Mouse (Mus musculus): ENCODE measurements around the gene Rnf215. TPM values are rescaled to one million over a fixed set of nuclear protein-coding genes. Genes with fewer than 3 reads are reported as not detected.
"Not testable (repeated sequence)": the region's sequence is repeated elsewhere in the genome, so short reads cannot be mapped to it uniquely, and the experiment has no call there.

The Rnf215 gene
- total and polyA plus RNA-seq, 2 experiments from 2014 or later, result 49.7 to 90.4 TPM

DNA sequence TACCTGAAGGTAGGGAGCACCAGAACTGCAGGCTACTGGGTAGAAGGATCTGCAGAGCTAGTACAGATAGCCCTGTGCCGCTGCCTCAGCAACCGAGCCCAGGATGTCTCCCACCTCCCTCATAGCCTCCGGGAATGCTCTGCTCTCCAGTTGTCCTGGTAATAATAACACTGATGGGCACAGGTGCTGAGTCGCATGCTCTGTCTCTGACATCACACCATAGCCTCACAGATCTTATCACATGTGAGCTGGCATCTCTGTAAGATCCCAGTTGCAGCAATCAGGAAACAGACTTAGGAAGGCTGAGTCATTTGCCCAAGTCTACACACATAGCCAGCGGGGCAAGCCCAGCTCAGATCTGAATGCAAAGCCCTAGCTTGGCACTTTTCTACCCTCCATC, 33.2 kb upstream of the Rnf215 start:
- no peak for TF ChIP-seq CTCF (IDR thresholded peaks at IDR 0.05; ENCODE audit: low read depth)
- Histone ChIP-seq H3K9ac (replicated peaks; ENCODE audit: low read length) (no peak overlapping the region), H3K4me1 (ENCODE audit: insufficient read depth, low read length) (peaks cover 6% of the 10 kb centered on the region; the same call in 1 of the 2 replicates), H3K27ac (no peak overlapping the region), H3K9me3 (ENCODE audit: low read length) (no peaks in the 10 kb centered on the region), H3K36me3 (ENCODE audit: insufficient read depth, low read length) (no peaks in the 10 kb centered on the region; the same call in 1 of the 2 replicates), H3K4me2 (ENCODE audit: low read depth, low read length) (no peak overlapping the region), H3K27me3 (ENCODE audit: insufficient read depth, low read length) (no peaks in the 10 kb centered on the region), H3K4me3 (ENCODE audit: low read length) (no peak overlapping the region)
- ATAC-seq (no peak), DNase-seq (ENCODE audit: low spot score) (no peak)
- WGBS, result 83% methylated on average over 5 of the region's 5 CpGs

DNA sequence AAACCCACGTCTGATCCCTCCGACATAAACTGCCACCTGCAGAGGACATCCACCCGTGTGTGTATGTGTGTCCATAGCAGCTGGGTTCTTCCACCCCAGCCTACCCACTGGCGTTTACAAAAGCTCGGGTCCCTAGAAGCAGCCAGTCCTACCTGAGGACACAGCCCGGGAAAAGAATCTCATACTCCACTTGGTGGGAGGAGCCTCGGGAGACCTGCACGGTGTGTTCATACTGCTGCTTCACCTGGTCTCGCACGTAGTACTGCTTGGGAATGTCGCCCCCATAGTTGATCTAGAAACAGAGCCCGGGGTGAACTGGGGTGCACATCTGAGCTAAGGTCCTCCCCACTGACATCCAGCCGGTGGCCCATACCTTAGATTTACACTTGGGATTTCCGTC, 31.5 kb upstream of the Rnf215 start:
- no peak for TF ChIP-seq CTCF (IDR thresholded peaks at IDR 0.05; ENCODE audit: low read depth)
- ATAC-seq, result no peak
- WGBS, result 85% methylated on average over 14 of the region's 14 CpGs
- no peak for DNase-seq (ENCODE audit: low spot score)
- H3K27ac ChIP-seq, result no peak overlapping the region
- H3K36me3 ChIP-seq (ENCODE audit: insufficient read depth, low read length), result peaks cover 5% of the 10 kb centered on the region; the same call in 1 of the 2 replicates
- H3K9ac ChIP-seq (replicated peaks; ENCODE audit: low read length), result no peak overlapping the region
- H3K4me3 ChIP-seq (ENCODE audit: low read length), result no peak overlapping the region
- H3K9me3 ChIP-seq (ENCODE audit: low read length), result no peaks in the 10 kb centered on the region
- no peaks in the 10 kb centered on the region for H3K27me3 ChIP-seq (ENCODE audit: insufficient read depth, low read length)
- H3K4me1 ChIP-seq (ENCODE audit: insufficient read depth, low read length), result no peaks in the 10 kb centered on the region
- H3K4me2 ChIP-seq (ENCODE audit: low read depth, low read length), result no peak overlapping the region

DNA sequence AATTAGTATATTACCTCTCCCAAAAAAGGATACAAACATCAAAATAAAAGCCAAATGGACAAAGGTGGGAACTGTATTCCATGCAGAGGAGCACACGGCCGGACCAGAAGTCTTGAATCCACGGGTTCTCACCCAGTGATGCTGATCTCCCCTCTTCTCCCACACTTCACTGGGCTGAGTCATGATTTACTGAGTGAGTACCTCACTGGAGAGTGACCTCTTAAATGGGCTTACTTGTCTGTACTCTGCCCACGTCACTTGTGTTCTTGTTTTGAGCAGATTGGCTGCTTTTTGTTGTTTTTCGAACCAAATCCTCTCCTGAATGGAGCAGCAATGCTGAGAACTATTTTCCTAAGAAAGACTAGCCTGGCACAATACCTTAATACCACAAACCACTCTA, 30.0 kb upstream of the Rnf215 start:
- H3K27ac ChIP-seq, result no peak overlapping the region
- no peak overlapping the region for H3K4me2 ChIP-seq (ENCODE audit: low read depth, low read length)
- no peaks in the 10 kb centered on the region for H3K9me3 ChIP-seq (ENCODE audit: low read length)
- DNase-seq (ENCODE audit: low spot score), result no peak
- no peak for ATAC-seq
- H3K4me3 ChIP-seq (ENCODE audit: low read length), result no peak overlapping the region
- H3K4me1 ChIP-seq (ENCODE audit: insufficient read depth, low read length), result no peaks in the 10 kb centered on the region
- no peak for TF ChIP-seq CTCF (IDR thresholded peaks at IDR 0.05; ENCODE audit: low read depth)
- H3K36me3 ChIP-seq (ENCODE audit: insufficient read depth, low read length), result peaks cover 6% of the 10 kb centered on the region; the same call in 1 of the 2 replicates
- no peak overlapping the region for H3K9ac ChIP-seq (replicated peaks; ENCODE audit: low read length)
- H3K27me3 ChIP-seq (ENCODE audit: insufficient read depth, low read length), result no peaks in the 10 kb centered on the region
- 84% methylated on average over 5 of the region's 5 CpGs for WGBS

DNA sequence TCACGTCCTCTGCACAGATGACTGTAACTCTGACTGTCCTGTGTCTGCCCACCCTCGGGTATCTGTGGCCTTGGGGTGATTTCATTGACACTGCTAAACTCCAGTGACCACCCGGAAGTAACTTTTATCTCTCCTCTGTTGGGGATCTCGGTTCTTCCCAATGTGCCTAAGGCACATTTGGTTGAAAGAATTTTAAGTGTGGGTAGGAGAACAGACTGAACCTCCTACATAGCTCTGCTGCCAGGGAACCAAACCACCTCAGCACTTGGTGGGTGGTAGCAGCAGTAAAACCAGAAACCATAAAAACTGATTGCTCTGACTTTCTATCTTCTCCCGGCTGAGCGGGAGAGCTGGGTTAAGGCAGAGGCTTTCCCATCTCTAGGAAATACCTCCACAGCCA, 29.6 kb upstream of the Rnf215 start:
- H3K36me3 ChIP-seq (ENCODE audit: insufficient read depth, low read length), result peaks cover 10% of the 10 kb centered on the region; the same call in 1 of the 2 replicates
- H3K4me1 ChIP-seq (ENCODE audit: insufficient read depth, low read length), result no peaks in the 10 kb centered on the region
- H3K4me3 ChIP-seq (ENCODE audit: low read length), result no peak overlapping the region
- H3K9me3 ChIP-seq (ENCODE audit: low read length), result no peaks in the 10 kb centered on the region
- no peaks in the 10 kb centered on the region for H3K27me3 ChIP-seq (ENCODE audit: insufficient read depth, low read length)
- 87% methylated on average over 6 of the region's 6 CpGs for WGBS
- no peak overlapping the region for H3K27ac ChIP-seq
- no peak overlapping the region for H3K9ac ChIP-seq (replicated peaks; ENCODE audit: low read length)
- DNase-seq (ENCODE audit: low spot score), result no peak
- H3K4me2 ChIP-seq (ENCODE audit: low read depth, low read length), result no peak overlapping the region
- no peak for ATAC-seq
- TF ChIP-seq CTCF (IDR thresholded peaks at IDR 0.05; ENCODE audit: low read depth), result no peak

DNA sequence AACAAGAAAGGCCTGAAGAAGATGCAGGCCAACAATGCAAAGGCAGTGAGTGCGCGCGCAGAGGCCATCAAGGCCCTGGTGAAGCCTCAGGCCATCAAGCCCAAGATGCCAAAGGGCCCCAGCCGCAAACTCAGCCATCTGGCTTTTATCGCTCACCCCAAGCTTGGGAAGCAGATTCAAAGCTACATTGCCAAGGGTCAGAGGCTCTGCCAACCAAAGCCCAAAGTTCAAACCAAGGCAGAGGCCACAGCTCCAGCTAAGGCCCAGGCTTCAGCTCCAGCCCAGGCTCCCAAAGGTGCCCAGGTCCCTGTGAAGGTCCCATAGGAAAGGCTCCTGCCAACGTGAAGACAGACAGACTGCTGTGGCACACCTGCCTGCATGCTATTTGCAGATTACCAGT, 27.1 kb upstream of the Rnf215 start:
- 97% methylated on average over 6 of the region's 6 CpGs for WGBS
- not testable (repeated sequence) for H3K27ac ChIP-seq; H3K4me1 ChIP-seq (ENCODE audit: insufficient read depth, low read length); H3K9me3 ChIP-seq (ENCODE audit: low read length); H3K27me3 ChIP-seq (ENCODE audit: insufficient read depth, low read length); DNase-seq (ENCODE audit: low spot score); ATAC-seq; H3K4me2 ChIP-seq (ENCODE audit: low read depth, low read length); H3K9ac ChIP-seq (replicated peaks; ENCODE audit: low read length); H3K4me3 ChIP-seq (ENCODE audit: low read length)
- H3K36me3 ChIP-seq (ENCODE audit: insufficient read depth, low read length), result peaks cover 13% of the 10 kb centered on the region; the same call in 1 of the 2 replicates

DNA sequence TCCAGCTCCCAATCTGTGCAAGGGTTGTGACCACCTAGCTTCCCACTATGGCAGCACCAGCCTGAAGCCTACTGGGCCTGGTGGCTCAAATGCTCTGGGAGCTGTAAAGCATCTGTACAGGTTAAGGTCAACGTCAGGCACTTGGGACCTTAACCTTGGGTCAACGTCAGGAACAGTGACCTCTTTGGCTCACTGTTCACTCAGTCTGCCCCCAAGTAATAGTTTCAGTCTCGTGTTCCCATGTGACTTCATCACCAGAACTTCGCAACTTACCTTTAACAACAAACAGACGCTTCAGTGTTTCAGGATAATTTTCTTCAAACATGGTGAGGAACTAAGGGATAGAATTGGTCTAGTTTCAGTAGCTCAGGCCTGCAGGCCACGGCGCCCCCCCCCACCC, 26.3 kb upstream of the Rnf215 start:
- DNase-seq (ENCODE audit: low spot score) (no peak), ATAC-seq (no peak)
- H3K9ac ChIP-seq (replicated peaks; ENCODE audit: low read length), result no peak overlapping the region
- no peak overlapping the region for H3K27ac ChIP-seq
- no peak overlapping the region for H3K4me2 ChIP-seq (ENCODE audit: low read depth, low read length)
- H3K36me3 ChIP-seq (ENCODE audit: insufficient read depth, low read length), result peaks cover 13% of the 10 kb centered on the region; the same call in 1 of the 2 replicates
- no peaks in the 10 kb centered on the region for H3K9me3 ChIP-seq (ENCODE audit: low read length)
- no peaks in the 10 kb centered on the region for H3K4me1 ChIP-seq (ENCODE audit: insufficient read depth, low read length)
- no peak for TF ChIP-seq CTCF (IDR thresholded peaks at IDR 0.05; ENCODE audit: low read depth)
- WGBS, result 90% methylated on average over 7 of the region's 7 CpGs
- H3K4me3 ChIP-seq (ENCODE audit: low read length), result no peak overlapping the region
- no peaks in the 10 kb centered on the region for H3K27me3 ChIP-seq (ENCODE audit: insufficient read depth, low read length)

DNA sequence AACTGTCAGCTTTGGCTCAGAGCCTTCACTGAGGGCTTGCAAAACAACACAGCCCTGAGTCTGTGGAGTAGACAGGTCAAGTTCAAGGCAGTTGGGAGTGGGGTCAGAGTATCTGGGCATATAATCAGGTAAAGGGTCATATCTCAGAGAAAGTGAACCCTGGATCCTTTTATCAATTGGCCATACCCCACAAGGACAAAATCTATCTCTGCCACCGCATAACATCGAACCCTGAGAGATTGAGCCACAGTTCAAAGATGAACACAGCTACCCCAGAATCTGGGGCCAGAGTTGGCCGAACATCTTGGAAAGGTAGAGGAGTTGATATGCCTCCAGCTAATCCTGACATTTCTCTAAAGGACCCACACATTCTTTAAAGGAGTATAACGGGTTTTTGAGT, 23.0 kb upstream of the Rnf215 start:
- 90% methylated on average over 4 of the region's 4 CpGs for WGBS
- no peak for TF ChIP-seq CTCF (IDR thresholded peaks at IDR 0.05; ENCODE audit: low read depth)

More for the DNA sequence above, 23.0 kb upstream of the Rnf215 start:
- DNase-seq (ENCODE audit: low spot score), result no peak
- Histone ChIP-seq H3K4me2 (ENCODE audit: low read depth, low read length) (no peak overlapping the region), H3K27me3 (ENCODE audit: insufficient read depth, low read length) (no peaks in the 10 kb centered on the region), H3K9ac (replicated peaks; ENCODE audit: low read length) (no peak overlapping the region), H3K4me3 (ENCODE audit: low read length) (no peak overlapping the region), H3K4me1 (ENCODE audit: insufficient read depth, low read length) (peaks cover 4% of the 10 kb centered on the region; the same call in 1 of the 2 replicates), H3K9me3 (ENCODE audit: low read length) (no peaks in the 10 kb centered on the region), H3K27ac (no peak overlapping the region), H3K36me3 (ENCODE audit: insufficient read depth, low read length) (peaks cover 13% of the 10 kb centered on the region; the same call in 1 of the 2 replicates)
- ATAC-seq, result no peak
